Mouse (Mus musculus) monocyte, adult 5-6 weeks (primary cell): ENCODE data around the gene Rpl29. TPM values are rescaled to one million over a fixed set of nuclear protein-coding genes. Genes with fewer than 3 reads are reported as not detected.

Experiments
- ATAC-seq: fragments of 153-309, 156-312 bp; replicated peaks from 2 replicates; pipeline ENCODE4 v1.8.0; 2017; ENCODE audit warnings: mild to moderate bottlenecking; ENCODE audit not compliant: low TSS enrichment, insufficient number of reproducible peaks, severe bottlenecking, poor library complexity, low FRiP score
- total RNA-seq: library from RNA; stranded (forward); fragments of 200-1000, 200-491, 200-594 nt; gene quantifications from 3 replicates; pipeline ENCODE4 v1.2.3, GENCODE M21; 2017

Rpl29 gene
- total RNA-seq, 1 experiment from 2014 or later: 563 TPM

GRCm38 (mm10) chr9:106466721-106467120 lies 37.5 kb downstream of the Rpl29 start:
- ATAC-seq: no peak

- no peak for ATAC-seq
These were observed 38.5 kb downstream of the Rpl29 start for GRCm38 (mm10) chr9:106467746-106468145.

- no peak for ATAC-seq
These were observed 40.1 kb downstream of the Rpl29 start for GRCm38 (mm10) chr9:106469317-106469716.

GRCm38 (mm10) chr9:106469776-106470175 lies 40.5 kb downstream of the Rpl29 start:
- no peak for ATAC-seq

GRCm38 (mm10) chr9:106470991-106471750 lies 41.9 kb downstream of the Rpl29 start:
- no peak for ATAC-seq

GRCm38 (mm10) chr9:106471892-106472291 lies 42.6 kb downstream of the Rpl29 start:
- no peak for ATAC-seq

- ATAC-seq: no peak
These were observed 43.1 kb downstream of the Rpl29 start for GRCm38 (mm10) chr9:106472321-106472720.

- ATAC-seq: no peak
These were observed 44.0 kb downstream of the Rpl29 start for GRCm38 (mm10) chr9:106473081-106473752.

GRCm38 (mm10) chr9:106473753-106474105 lies 44.5 kb downstream of the Rpl29 start:
- no peak for ATAC-seq

GRCm38 (mm10) chr9:106474456-106474855 lies 45.2 kb downstream of the Rpl29 start:
- peak; percentile 20; the same call in 1 of the 2 replicates for ATAC-seq

- no peak for ATAC-seq
These were observed 45.8 kb downstream of the Rpl29 start for GRCm38 (mm10) chr9:106475046-106475445.

- no peak for ATAC-seq
These were observed 46.4 kb downstream of the Rpl29 start, which contains the start of gene Rrp9 for GRCm38 (mm10) chr9:106475663-106476001. Rrp9 (plus strand) TSS chr9:106475963.

- no peak; the same call in 1 of the 2 replicates for ATAC-seq
These were observed 47.0 kb downstream of the Rpl29 start for GRCm38 (mm10) chr9:106476002-106476923.

GRCm38 (mm10) chr9:106476924-106477484 lies 47.8 kb downstream of the Rpl29 start, which contains the start of gene Parp3:
Parp3 (minus strand) TSS chr9:106476949.
- peak; percentile 89 for ATAC-seq

- no peak for ATAC-seq
These were observed 48.4 kb downstream of the Rpl29 start for GRCm38 (mm10) chr9:106477649-106478048.

GRCm38 (mm10) chr9:106478101-106478500 lies 48.8 kb downstream of the Rpl29 start:
- no peak for ATAC-seq

- no peak for ATAC-seq
These were observed 51.3 kb downstream of the Rpl29 start for GRCm38 (mm10) chr9:106480541-106480940.

GRCm38 (mm10) chr9:106481075-106481474 lies 51.8 kb downstream of the Rpl29 start:
- ATAC-seq: no peak
